Mouse (Mus musculus) MEL (cell line): ENCODE measurements around the gene Timm17a. TPM values are rescaled to one million over a fixed set of nuclear protein-coding genes. Genes with fewer than 3 reads are reported as not detected.

Experiments used
- DNase-seq: peaks from one replicate; pipeline ENCODE4 v3.0.0; 2011; ENCODE audit warnings: low read depth, low spot score
- H3K27ac ChIP-seq: 2 replicates; pipeline ENCODE4 v1.5.1; 2012; ENCODE audit warnings: low read depth, mild to moderate bottlenecking, control low read depth, low read length, moderate library complexity; ENCODE audit not compliant: control insufficient read depth
- H3K27me3 ChIP-seq, 2 experiments: fragments of 150-350 bp in 1 of 2; sonication (generic) in 1 of 2; 2 replicates each; pipeline ENCODE4 v1.6.1; 2012; ENCODE audit warnings: low read length in 2 of 2, mild to moderate bottlenecking in 2 of 2, improper control_type of control experiment in 1 of 2, moderate library complexity in 1 of 2; ENCODE audit not compliant: insufficient read depth in 2 of 2, control insufficient read depth in 1 of 2
- H3K36me3 ChIP-seq, 2 experiments: 2 replicates each; pipeline ENCODE4 v1.6.1; 2012 to 2014; ENCODE audit warnings: low read length in 2 of 2, improper control_type of control experiment in 1 of 2, inconsistent platforms in 1 of 2, mild to moderate bottlenecking in 1 of 2; ENCODE audit not compliant: insufficient read depth in 2 of 2, control insufficient read depth in 1 of 2
- H3K4me1 ChIP-seq, 2 experiments: fragments of 150-350 bp in 1 of 2; sonication (generic) in 1 of 2; 2 replicates each; pipeline ENCODE4 v1.6.1; 2012; ENCODE audit warnings: low read length in 2 of 2, improper control_type of control experiment in 1 of 2, mild to moderate bottlenecking in 1 of 2; ENCODE audit not compliant: insufficient read depth in 2 of 2, control insufficient read depth in 1 of 2
- H3K4me3 ChIP-seq, 2 experiments: fragments of 150-350 bp in 1 of 2; sonication (generic) in 1 of 2; 2 replicates each; pipeline ENCODE4 v1.5.1; 2012; ENCODE audit warnings: low read depth in 2 of 2, low read length in 2 of 2, mild to moderate bottlenecking in 2 of 2, moderate library complexity in 2 of 2, control low read depth in 1 of 2, improper control_type of control experiment in 1 of 2; ENCODE audit not compliant: control insufficient read depth in 1 of 2, insufficient read depth in 1 of 2
- H3K79me2 ChIP-seq: 2 replicates; pipeline ENCODE4 v1.6.1; 2012; ENCODE audit warnings: mild to moderate bottlenecking, low read length, moderate library complexity; ENCODE audit not compliant: control insufficient read depth, poor library complexity, insufficient read depth
- H3K9ac ChIP-seq: 2 replicates; pipeline ENCODE4 v1.6.1; 2012; ENCODE audit warnings: low read depth, mild to moderate bottlenecking, control low read depth, low read length, moderate library complexity; ENCODE audit not compliant: control insufficient read depth, poor library complexity, severe bottlenecking
- H3K9me3 ChIP-seq: fragments of 150-350 bp; sonication (generic); replicated peaks from 2 replicates; pipeline ENCODE4 v1.6.1; 2012; ENCODE audit warnings: mild to moderate bottlenecking, low read length, improper control_type of control experiment, moderate library complexity; ENCODE audit not compliant: insufficient read depth
- CHD1 ChIP-seq: IDR thresholded peaks from 2 replicates; pipeline ENCODE4 v1.6.1; 2012; ENCODE audit warnings: low read depth, mild to moderate bottlenecking, inconsistent platforms, low read length, improper control_type of control experiment
- CHD2 ChIP-seq: IDR thresholded peaks from 2 replicates; pipeline ENCODE4 v1.6.1; 2011; ENCODE audit warnings: low read length, improper control_type of control experiment
- CTCF ChIP-seq, 3 experiments: IDR thresholded peaks in 2 of 3; conservative IDR thresholded peaks in 1 of 3; 2 replicates each; pipeline ENCODE4 v1.5.1; 2011 to 2012; ENCODE audit warnings: low read length in 3 of 3, low read depth in 2 of 3, mild to moderate bottlenecking in 2 of 3, improper control_type of control experiment in 1 of 3, inconsistent platforms in 1 of 3, mixed read lengths in 1 of 3, moderate library complexity in 1 of 3; ENCODE audit not compliant: control insufficient read depth in 1 of 3, insufficient read depth in 1 of 3, poor library complexity in 1 of 3, severe bottlenecking in 1 of 3
- E2F4 ChIP-seq: IDR thresholded peaks from 2 replicates; pipeline ENCODE4 v1.6.1; 2011; ENCODE audit warnings: low read depth, low read length, improper control_type of control experiment, borderline replicate concordance
- EP300 ChIP-seq, 2 experiments: IDR thresholded peaks; 2 replicates each; pipeline ENCODE4 v1.6.1; 2011; ENCODE audit warnings: improper control_type of control experiment in 2 of 2, low read length in 2 of 2, low read depth in 1 of 2, mild to moderate bottlenecking in 1 of 2
- GABPA ChIP-seq: IDR thresholded peaks from 2 replicates; pipeline ENCODE4 v1.6.1; 2012; ENCODE audit warnings: low read depth, mild to moderate bottlenecking, inconsistent platforms, low read length, improper control_type of control experiment, moderate library complexity
- JUND ChIP-seq: IDR thresholded peaks from 2 replicates; pipeline ENCODE4 v1.6.1; 2011; ENCODE audit warnings: low read depth, mild to moderate bottlenecking, improper control_type of control experiment, low read length
- MAFK ChIP-seq: IDR thresholded peaks from 2 replicates; pipeline ENCODE4 v1.6.1; 2011; ENCODE audit warnings: low read depth, mild to moderate bottlenecking, low read length, improper control_type of control experiment, borderline replicate concordance
- MAX ChIP-seq: IDR thresholded peaks from 2 replicates; pipeline ENCODE4 v1.6.1; 2011; ENCODE audit warnings: low read length, improper control_type of control experiment
- MAZ ChIP-seq: IDR thresholded peaks from 2 replicates; pipeline ENCODE4 v1.6.1; 2012; ENCODE audit warnings: low read depth, mild to moderate bottlenecking, inconsistent platforms, low read length, improper control_type of control experiment
- MEF2A ChIP-seq: IDR thresholded peaks from 2 replicates; pipeline ENCODE4 v1.6.1; 2014; ENCODE audit warnings: low read depth, mild to moderate bottlenecking, inconsistent platforms, low read length, improper control_type of control experiment; ENCODE audit not compliant: poor library complexity, insufficient replicate concordance, severe bottlenecking; ENCODE audit errors: extremely low read depth
- MYB ChIP-seq: IDR thresholded peaks from 2 replicates; pipeline ENCODE4 v1.6.1; 2011; ENCODE audit warnings: mild to moderate bottlenecking, low read depth, low read length, improper control_type of control experiment
- MYC ChIP-seq: IDR thresholded peaks from 2 replicates; pipeline ENCODE4 v1.6.1; 2011; ENCODE audit warnings: low read depth, mild to moderate bottlenecking, low read length, improper control_type of control experiment, moderate library complexity
- RAD21 ChIP-seq: IDR thresholded peaks from 2 replicates; pipeline ENCODE4 v1.6.1; 2011; ENCODE audit warnings: mild to moderate bottlenecking, low read depth, low read length, improper control_type of control experiment
- SIN3A ChIP-seq: IDR thresholded peaks from 2 replicates; pipeline ENCODE4 v1.6.1; 2012; ENCODE audit warnings: low read length, improper control_type of control experiment, inconsistent platforms
- USF1 ChIP-seq: IDR thresholded peaks from 2 replicates; pipeline ENCODE4 v1.6.1; 2014; ENCODE audit warnings: low read depth, mild to moderate bottlenecking, inconsistent platforms, low read length, improper control_type of control experiment, moderate library complexity
- USF2 ChIP-seq, 2 experiments: IDR thresholded peaks; 2 replicates each; pipeline ENCODE4 v1.6.1; 2011 to 2012; ENCODE audit warnings: improper control_type of control experiment in 2 of 2, low read length in 2 of 2, borderline replicate concordance in 1 of 2, inconsistent platforms in 1 of 2, low read depth in 1 of 2, mild to moderate bottlenecking in 1 of 2; ENCODE audit not compliant: insufficient read depth in 1 of 2
- ZC3H11A ChIP-seq: IDR thresholded peaks from 2 replicates; pipeline ENCODE4 v1.6.1; 2012; ENCODE audit warnings: low read depth, mild to moderate bottlenecking, inconsistent platforms, low read length, improper control_type of control experiment
- ZNF384 ChIP-seq: IDR thresholded peaks from 2 replicates; pipeline ENCODE4 v1.6.1; 2012; ENCODE audit warnings: low read depth, mild to moderate bottlenecking, inconsistent platforms, low read length, improper control_type of control experiment
- polyA plus RNA-seq, 2 experiments: library from polyadenylated mRNA; stranded (reverse) in 1 of 2; unstranded in 1 of 2; fragments of >175 nt in 1 of 2; fragments of >200 nt in 1 of 2; gene quantifications; 2 replicates each; pipeline versions ENCODE4 v1.2.1 to v1.2.4; 2012; ENCODE audit warnings: low replicate concordance in 2 of 2, low read depth in 1 of 2; ENCODE audit not compliant: insufficient read length in 2 of 2, insufficient read depth in 1 of 2, missing spikeins in 1 of 2
- total RNA-seq: library from RNA; depleted of rRNA; stranded (reverse); fragments of 300-350 nt; gene quantifications from 2 replicates; pipeline ENCODE4 v1.2.3, GENCODE M21; 2012

Gene Timm17a
- total and polyA plus RNA-seq, 3 experiments: 177 to 315 TPM; not detected in 1

DNA sequence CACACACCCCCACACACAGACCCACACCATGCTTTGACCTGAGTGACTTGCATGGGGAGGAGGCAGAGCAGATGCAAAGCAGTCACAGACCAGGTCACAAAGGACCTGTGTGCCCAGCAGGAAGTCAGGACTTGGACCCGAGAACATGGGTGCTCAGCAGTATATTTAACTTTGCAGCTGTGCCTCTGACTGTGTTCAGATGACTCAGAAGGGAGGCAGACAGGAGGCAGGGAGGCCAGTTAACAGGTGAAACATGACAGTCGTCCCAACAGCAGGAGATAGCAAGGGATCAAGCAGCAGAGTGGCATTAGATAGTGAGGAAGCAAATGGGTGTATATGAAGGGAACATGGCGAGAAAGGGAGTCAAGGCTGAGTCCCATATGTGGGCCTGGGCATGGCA is 33.3 kb upstream of the Timm17a start:
- peaks cover 2 to 6% of the 10 kb centered on the region in 2 experiments; a peak in 3 of 4 replicates for H3K27me3 ChIP-seq
- H3K9me3 ChIP-seq: no peaks in the 10 kb centered on the region
- H3K79me2 ChIP-seq: no peaks in the 10 kb centered on the region
- no peak overlapping the region for H3K9ac ChIP-seq
- H3K4me3 ChIP-seq: no peak overlapping the region
- DNase-seq: no peak
- H3K27ac ChIP-seq: no peak overlapping the region
- TF ChIP-seq MAX (no peak), USF1 (no peak), CHD1 (no peak), MAZ (no peak), ZC3H11A (no peak), CTCF (IDR thresholded peaks at IDR 0.05 in 2 of 3, conservative IDR thresholded peaks at IDR 0.05 in 1 of 3; ENCODE audit: control insufficient read depth in 1 of 3, insufficient read depth in 1 of 3, low read depth in 2 of 3, low read length in 3 of 3, poor library complexity in 1 of 3, severe bottlenecking in 1 of 3) (no peak), RAD21 (no peak), CHD2 (no peak), MAFK (no peak), EP300 (IDR thresholded peaks at IDR 0.05; ENCODE audit: low read depth in 1 of 2, low read length in 2 of 2) (no peak), JUND (no peak), MYC (no peak), E2F4 (no peak), MEF2A (no peak), MYB (no peak), USF2 (IDR thresholded peaks at IDR 0.05; ENCODE audit: borderline replicate concordance in 1 of 2, insufficient read depth in 1 of 2, low read depth in 1 of 2, low read length in 2 of 2) (no peak)
- no peaks in the 10 kb centered on the region for H3K36me3 ChIP-seq
- H3K4me1 ChIP-seq: no peaks in the 10 kb centered on the region; a peak in 1 of 4 replicates

DNA sequence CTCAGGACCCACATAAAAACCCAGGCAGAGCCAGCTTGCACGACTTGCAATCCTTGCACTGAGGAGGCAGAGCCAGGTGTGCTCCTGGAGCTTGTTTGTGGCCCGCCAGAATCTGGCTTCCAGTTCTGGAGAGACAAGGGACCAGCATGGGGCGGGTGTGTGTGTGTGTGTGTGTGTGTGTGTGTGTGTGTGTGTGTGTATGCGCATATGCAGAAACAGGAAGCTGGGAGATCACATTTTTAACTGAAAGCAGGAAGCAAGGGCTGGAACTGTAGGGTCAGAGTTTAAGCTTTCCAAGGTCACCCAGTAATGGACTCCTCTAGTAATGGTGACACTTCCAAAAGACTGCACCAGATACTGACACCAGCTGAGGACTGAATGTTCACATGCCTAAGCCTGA is 30.4 kb upstream of the Timm17a start:
- TF ChIP-seq ZNF384: no peak
- TF ChIP-seq SIN3A: no peak
- TF ChIP-seq MAX: no peak
- no peak for TF ChIP-seq MYB
- TF ChIP-seq GABPA: no peak
- Histone ChIP-seq H3K36me3 (no peaks in the 10 kb centered on the region), H3K27ac (no peak overlapping the region), H3K9me3 (no peaks in the 10 kb centered on the region), H3K79me2 (no peaks in the 10 kb centered on the region), H3K4me3 (no peak overlapping the region), H3K27me3 (peaks cover 0 to 5% of the 10 kb centered on the region in 2 experiments; a peak in 3 of 4 replicates), H3K4me1 (no peaks in the 10 kb centered on the region; a peak in 1 of 4 replicates), H3K9ac (no peak overlapping the region)
- peak; percentile 50 for DNase-seq
